ENCODE assay signal across 8 mouse cellular contexts in the genomic region with DNA sequence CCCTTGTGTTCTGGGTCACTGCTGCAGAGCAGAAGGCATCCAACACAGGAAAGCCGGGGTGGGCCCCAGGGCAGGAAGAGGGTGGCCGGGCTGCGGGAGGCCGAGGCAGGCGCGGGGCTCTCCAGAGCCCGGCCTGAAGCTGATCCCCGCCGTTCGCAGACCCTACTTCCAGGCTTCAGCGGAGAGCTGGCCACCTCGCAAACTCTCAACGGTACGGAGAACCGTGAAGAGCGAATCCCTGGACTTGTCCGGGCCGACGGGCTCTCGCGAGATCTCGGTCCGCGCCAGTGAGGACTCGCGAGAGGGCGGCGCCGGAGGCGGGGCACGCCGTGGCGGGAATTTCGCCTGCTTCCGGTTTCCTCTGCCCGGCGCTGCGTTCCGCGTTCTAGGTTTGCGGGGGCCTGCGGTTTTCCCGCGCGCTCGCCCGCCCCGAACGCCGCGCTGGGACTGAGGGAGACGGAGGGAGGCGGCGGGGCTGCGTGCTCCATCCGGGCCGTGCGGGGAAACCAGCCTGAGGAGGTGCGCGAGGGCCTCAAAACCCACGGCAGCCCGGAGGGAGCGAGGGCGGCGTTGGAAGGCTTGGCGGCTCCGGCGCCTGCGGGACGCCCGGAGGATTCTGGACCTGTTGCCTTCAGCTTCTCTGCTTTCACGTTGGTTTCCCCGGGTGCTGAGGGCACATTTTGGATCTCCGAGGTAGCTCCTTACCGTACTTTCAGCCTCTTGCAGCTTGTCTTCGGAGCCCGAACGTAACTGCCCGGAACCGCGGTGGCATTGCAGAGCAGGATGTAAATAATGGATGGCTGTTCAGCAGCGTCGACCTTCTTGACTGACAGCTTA. TPM values are rescaled to one million over a fixed set of nuclear protein-coding genes. Genes with fewer than 3 reads are reported as not detected.
DNase-seq lines count a peak whose midpoint lies in the region; ATAC-seq lines count a peak whose summit lies in the region.

Gene Mms22l, plus strand, starts transcription at position 336 of the 837 bp plus-strand sequence.

- peaks cover 9% of the 10 kb centered on the region; the same call in 1 of the 2 replicates for H3K36me3 ChIP-seq in heart, embryonic 14.5 days (ENCODE audit: control insufficient read depth, insufficient read depth, low read length)
- H3K36me3 ChIP-seq in liver, embryonic 13.5 days, result peaks cover 21% of the 10 kb centered on the region
- H3K36me3 ChIP-seq in stomach, embryonic 16.5 days (ENCODE audit: control insufficient read depth, insufficient read depth, low read length), result no peaks in the 10 kb centered on the region; the same call in 1 of the 2 replicates

- peak; percentile 87 for ATAC-seq in CD4-positive, CD25-positive, alpha-beta regulatory T cell, adult 4 months
- ATAC-seq in heart, embryonic 14.5 days (ENCODE audit: insufficient number of reproducible peaks, insufficient read depth, low FRiP score, low read depth), result peak; percentile 98
- ATAC-seq in liver, embryonic 13.5 days (ENCODE audit: low read depth), result peak; percentile 97
- ATAC-seq in stomach, embryonic 16.5 days (ENCODE audit: insufficient read depth, low FRiP score), result peak; percentile 99

- H3K4me1 ChIP-seq in heart, embryonic 14.5 days (ENCODE audit: control insufficient read depth in 2 of 2, insufficient read depth in 2 of 2, low read length in 2 of 2), result peaks cover 0 to 9% of the 10 kb centered on the region in 2 experiments; a peak in 1 of 4 replicates
- H3K4me1 ChIP-seq in liver, embryonic 13.5 days (replicated peaks), result peaks cover 15% of the 10 kb centered on the region
- H3K4me1 ChIP-seq in stomach, embryonic 16.5 days (ENCODE audit: control insufficient read depth, insufficient read depth, low read length), result peaks cover 2% of the 10 kb centered on the region; the same call in 1 of the 2 replicates

- no peaks in the 10 kb centered on the region for H3K27me3 ChIP-seq in heart, embryonic 14.5 days (ENCODE audit: control insufficient read depth, insufficient read depth, low read length)
- H3K27me3 ChIP-seq in liver, embryonic 13.5 days, result no peaks in the 10 kb centered on the region
- H3K27me3 ChIP-seq in stomach, embryonic 16.5 days (ENCODE audit: control insufficient read depth, insufficient read depth, low read length), result no peaks in the 10 kb centered on the region

- H3K4me2 ChIP-seq in heart, embryonic 14.5 days (ENCODE audit: low read length), result peak within 1 kb of the TSS; percentile 82
- peak within 1 kb of the TSS; percentile 74 for H3K4me2 ChIP-seq in liver, embryonic 13.5 days
- peak within 1 kb of the TSS; percentile 74 for H3K4me2 ChIP-seq in stomach, embryonic 16.5 days (ENCODE audit: low read depth, low read length)

- WGBS in heart, embryonic 14.5 days, result under 1% methylated on average over 81 of the region's 83 CpGs
- WGBS in liver, embryonic 13.5 days (ENCODE audit: insufficient replicate concordance), result under 1% methylated on average over 83 of the region's 83 CpGs
- under 1% methylated on average over 83 of the region's 83 CpGs for WGBS in stomach, embryonic 16.5 days

- peak within 1 kb of the TSS; percentile 87 for H3K9ac ChIP-seq in heart, embryonic 14.5 days (ENCODE audit: low read length)
- peak within 1 kb of the TSS; percentile 92 for H3K9ac ChIP-seq in liver, embryonic 13.5 days
- H3K9ac ChIP-seq in stomach, embryonic 16.5 days (ENCODE audit: low read length), result peak within 1 kb of the TSS; percentile 98

- H3K4me3 ChIP-seq in heart, embryonic 14.5 days (ENCODE audit: control insufficient read depth in 1 of 2, insufficient read depth in 1 of 2, low read depth in 1 of 2, low read length in 2 of 2), result peak within 1 kb of the TSS; percentile 84 to 92
- peak within 1 kb of the TSS; percentile 89 for H3K4me3 ChIP-seq in liver, embryonic 13.5 days (replicated peaks)
- peak within 1 kb of the TSS; percentile 93 for H3K4me3 ChIP-seq in stomach, embryonic 16.5 days (replicated peaks; ENCODE audit: low read length)

- H3K9me3 ChIP-seq in heart, embryonic 14.5 days (ENCODE audit: control insufficient read depth, low read length), result no peaks in the 10 kb centered on the region
- H3K9me3 ChIP-seq in liver, embryonic 13.5 days (replicated peaks), result no peaks in the 10 kb centered on the region
- no peaks in the 10 kb centered on the region for H3K9me3 ChIP-seq in stomach, embryonic 16.5 days (replicated peaks; ENCODE audit: control insufficient read depth, low read length)

- peak within 1 kb of the TSS; percentile 92 to 95 for H3K27ac ChIP-seq in heart, embryonic 14.5 days (replicated peaks in 1 of 2; ENCODE audit: control insufficient read depth in 1 of 2, insufficient read depth in 1 of 2, low read depth in 2 of 2, low read length in 2 of 2)
- H3K27ac ChIP-seq in liver, embryonic 13.5 days, result peak within 1 kb of the TSS; percentile 90
- peak within 1 kb of the TSS; percentile 99 for H3K27ac ChIP-seq in stomach, embryonic 16.5 days (ENCODE audit: low read length)

- DNase-seq in c-Kit-negative CD71-positive TER-119-positive erythroid progenitor cells, embryonic 14.5 days (ENCODE audit: low read depth, low spot score), result peak; percentile 84
- peak; percentile 67 for DNase-seq in fibroblast of lung, adult 2 months (ENCODE audit: low read depth)
- DNase-seq in kidney, postnatal 14 days, result peak; percentile 96
- DNase-seq in liver, embryonic 13.5 days, result peak; percentile 91
- peak; percentile 95 for DNase-seq in neural tube, embryonic 10.5 days (ENCODE audit: extremely low spot score, low spot score)

RNA-seq across cellular contexts. Expression of gene Mms22l, which starts in this region (rescaled TPM):
- polyA plus RNA-seq in CD4-positive, CD25-positive, alpha-beta regulatory T cell, adult 4 months (2017; shearing (Covaris generic)), result 1 to 10 TPM; 2.6 to 4.7 TPM
- polyA plus RNA-seq in heart, embryonic 14.5 days (2014; fragmentation: Nextera tagmentation; extraction: Ambion mirVana), result 22.0 and 22.1 TPM in 2 replicates
- 24.6 and 29.2 TPM in 2 replicates for polyA plus RNA-seq in liver, embryonic 13.5 days (2015; fragmentation: Nextera tagmentation; extraction: Ambion mirVana)
- polyA plus RNA-seq in stomach, embryonic 16.5 days (2015; fragmentation: Nextera tagmentation; extraction: Ambion mirVana), result 15.4 and 18.7 TPM in 2 replicates

Comparison
In these comparisons a context has a peak if more than half of its experiments do, and no peak if none do; other contexts are left out.
1. Peak in every context shown above with its lines: DNase-seq, ATAC-seq, H3K4me3 ChIP-seq and H3K27ac ChIP-seq.